Mouse (Mus musculus): ENCODE results near the gene Itgb5. TPM values are rescaled to one million over a fixed set of nuclear protein-coding genes. Genes with fewer than 3 reads are reported as not detected.

Itgb5 gene
- polyA plus RNA-seq, 1 experiment from 2014 or later = 21.7 TPM

DNA sequence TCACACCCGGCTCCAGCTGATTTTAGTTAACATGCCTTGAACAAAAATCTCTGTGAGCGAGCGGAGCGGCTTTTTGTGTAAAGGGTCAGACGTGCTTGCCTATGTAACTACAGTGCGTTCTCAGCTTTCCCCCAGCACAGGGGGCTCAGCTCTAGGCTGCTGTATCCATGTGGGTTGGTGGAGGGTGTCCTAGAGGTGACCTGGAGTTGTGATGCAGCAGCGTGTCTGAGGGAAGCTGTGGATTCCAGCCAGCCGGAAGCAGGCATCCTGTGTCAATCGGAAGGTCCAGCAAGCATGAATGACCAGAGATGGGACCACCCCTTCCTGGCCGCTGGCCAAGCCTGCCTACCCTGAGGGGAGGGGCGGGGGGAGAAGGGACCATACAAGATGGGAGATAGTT is 112.9 kb downstream of the Itgb5 start:
- no peak overlapping the region for H3K4me2 ChIP-seq (replicated peaks; ENCODE audit: low read depth, low read length)
- H3K27ac ChIP-seq (ENCODE audit: low read depth, low read length) = no peak overlapping the region
- H3K27me3 ChIP-seq (ENCODE audit: control insufficient read depth, insufficient read depth, low read length) = no peaks in the 10 kb centered on the region
- no peak overlapping the region; the same call in 1 of the 2 replicates for H3K9ac ChIP-seq (ENCODE audit: low read depth, low read length)
- no peak overlapping the region for H3K4me3 ChIP-seq (ENCODE audit: low read depth, low read length)
- peak; percentile 46 for DNase-seq (ENCODE audit: low spot score)
- no peak for ATAC-seq (ENCODE audit: low FRiP score)
- 63% methylated on average over 11 of the region's 11 CpGs for WGBS
- no peaks in the 10 kb centered on the region for H3K9me3 ChIP-seq (ENCODE audit: control insufficient read depth, low read length)
- no peaks in the 10 kb centered on the region for H3K4me1 ChIP-seq (replicated peaks; ENCODE audit: control insufficient read depth, insufficient read depth, low read length)
- H3K36me3 ChIP-seq (ENCODE audit: control insufficient read depth, insufficient read depth, low read length) = no peaks in the 10 kb centered on the region

GRCm38 (mm10) chr16:33943388-33943787 is 113.9 kb downstream of the Itgb5 start:
- no peak overlapping the region for H3K4me3 ChIP-seq (ENCODE audit: low read depth, low read length)
- 92% methylated on average over 6 of the region's 6 CpGs for WGBS
- no peak for ATAC-seq (ENCODE audit: low FRiP score)

GRCm38 (mm10) chr16:33944126-33944525 is 114.7 kb downstream of the Itgb5 start:
- WGBS = 88% methylated on average over 4 of the region's 4 CpGs
- no peaks in the 10 kb centered on the region for H3K4me1 ChIP-seq (replicated peaks; ENCODE audit: control insufficient read depth, insufficient read depth, low read length)
- H3K27me3 ChIP-seq (ENCODE audit: control insufficient read depth, insufficient read depth, low read length) = no peaks in the 10 kb centered on the region
- H3K4me3 ChIP-seq (ENCODE audit: low read depth, low read length) = no peak overlapping the region
- DNase-seq (ENCODE audit: low spot score) (no peak), ATAC-seq (ENCODE audit: low FRiP score) (no peak)
- no peak overlapping the region for H3K27ac ChIP-seq (ENCODE audit: low read depth, low read length)
- no peak overlapping the region for H3K4me2 ChIP-seq (replicated peaks; ENCODE audit: low read depth, low read length)
- H3K9me3 ChIP-seq (ENCODE audit: control insufficient read depth, low read length) = no peaks in the 10 kb centered on the region
- no peak overlapping the region for H3K9ac ChIP-seq (ENCODE audit: low read depth, low read length)
- H3K36me3 ChIP-seq (ENCODE audit: control insufficient read depth, insufficient read depth, low read length) = no peaks in the 10 kb centered on the region

More at GRCm38 (mm10) chr16:33943388-33943787, 113.9 kb downstream of the Itgb5 start:
- H3K9me3 ChIP-seq (ENCODE audit: control insufficient read depth, low read length) = no peaks in the 10 kb centered on the region
- no peak for DNase-seq (ENCODE audit: low spot score)
- H3K27me3 ChIP-seq (ENCODE audit: control insufficient read depth, insufficient read depth, low read length) = no peaks in the 10 kb centered on the region
- no peak overlapping the region for H3K9ac ChIP-seq (ENCODE audit: low read depth, low read length)
- no peak overlapping the region for H3K4me2 ChIP-seq (replicated peaks; ENCODE audit: low read depth, low read length)
- no peaks in the 10 kb centered on the region for H3K4me1 ChIP-seq (replicated peaks; ENCODE audit: control insufficient read depth, insufficient read depth, low read length)
- no peak overlapping the region for H3K27ac ChIP-seq (ENCODE audit: low read depth, low read length)
- no peaks in the 10 kb centered on the region for H3K36me3 ChIP-seq (ENCODE audit: control insufficient read depth, insufficient read depth, low read length)

DNA sequence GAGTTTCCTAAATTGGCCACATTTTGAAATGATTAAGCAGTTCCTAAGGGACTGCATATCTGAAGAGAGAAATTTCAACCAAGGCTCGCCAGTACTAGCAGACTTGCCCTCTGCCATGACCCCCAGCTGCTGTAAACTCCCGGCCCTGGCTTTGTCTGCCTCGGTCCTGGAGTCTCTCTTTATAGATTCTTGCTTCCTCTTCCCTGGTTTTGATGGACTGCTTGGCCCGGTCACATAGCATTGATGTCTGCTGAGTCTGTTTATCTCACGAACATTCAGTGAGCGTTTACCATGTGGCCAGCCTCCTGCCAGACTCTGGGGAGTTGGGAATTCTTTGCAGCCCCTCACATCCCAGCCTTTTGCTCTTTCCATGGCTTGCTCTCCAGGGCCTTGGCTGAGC is 115.3 kb downstream of the Itgb5 start:
- Histone ChIP-seq H3K4me2 (replicated peaks; ENCODE audit: low read depth, low read length) (no peak overlapping the region), H3K27ac (ENCODE audit: low read depth, low read length) (peak overlapping the region; percentile 39; the same call in 1 of the 2 replicates), H3K4me1 (replicated peaks; ENCODE audit: control insufficient read depth, insufficient read depth, low read length) (no peaks in the 10 kb centered on the region), H3K36me3 (ENCODE audit: control insufficient read depth, insufficient read depth, low read length) (no peaks in the 10 kb centered on the region), H3K27me3 (ENCODE audit: control insufficient read depth, insufficient read depth, low read length) (no peaks in the 10 kb centered on the region), H3K9ac (ENCODE audit: low read depth, low read length) (no peak overlapping the region), H3K9me3 (ENCODE audit: control insufficient read depth, low read length) (no peaks in the 10 kb centered on the region), H3K4me3 (ENCODE audit: low read depth, low read length) (no peak overlapping the region)
- DNase-seq (ENCODE audit: low spot score) (peak; percentile 18), ATAC-seq (ENCODE audit: low FRiP score) (no peak)
- 43% methylated on average over 6 of the region's 6 CpGs for WGBS

DNA sequence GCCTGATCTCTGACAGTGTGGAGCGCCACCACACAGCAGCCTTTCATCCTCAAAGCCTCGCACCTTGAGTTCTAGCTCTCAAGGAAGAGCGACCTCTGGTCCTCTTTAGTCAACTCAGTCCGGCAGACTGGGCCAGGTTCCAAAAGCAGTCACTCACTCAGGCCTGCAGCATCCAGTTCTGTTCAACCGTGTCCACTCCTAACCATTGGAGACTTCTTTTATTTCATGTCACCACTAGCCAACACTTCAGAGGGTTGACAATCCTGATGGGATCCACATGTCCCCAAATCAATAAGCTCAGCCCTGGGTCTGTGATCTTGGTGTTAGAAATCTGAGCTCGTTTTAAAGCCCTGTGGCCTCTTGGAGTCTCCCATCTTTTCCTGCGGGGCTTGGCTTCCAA is 116.6 kb downstream of the Itgb5 start:
- no peak for ATAC-seq (ENCODE audit: low FRiP score)
- H3K9me3 ChIP-seq (ENCODE audit: control insufficient read depth, low read length) = no peaks in the 10 kb centered on the region
- 69% methylated on average over 7 of the region's 7 CpGs for WGBS

DNA sequence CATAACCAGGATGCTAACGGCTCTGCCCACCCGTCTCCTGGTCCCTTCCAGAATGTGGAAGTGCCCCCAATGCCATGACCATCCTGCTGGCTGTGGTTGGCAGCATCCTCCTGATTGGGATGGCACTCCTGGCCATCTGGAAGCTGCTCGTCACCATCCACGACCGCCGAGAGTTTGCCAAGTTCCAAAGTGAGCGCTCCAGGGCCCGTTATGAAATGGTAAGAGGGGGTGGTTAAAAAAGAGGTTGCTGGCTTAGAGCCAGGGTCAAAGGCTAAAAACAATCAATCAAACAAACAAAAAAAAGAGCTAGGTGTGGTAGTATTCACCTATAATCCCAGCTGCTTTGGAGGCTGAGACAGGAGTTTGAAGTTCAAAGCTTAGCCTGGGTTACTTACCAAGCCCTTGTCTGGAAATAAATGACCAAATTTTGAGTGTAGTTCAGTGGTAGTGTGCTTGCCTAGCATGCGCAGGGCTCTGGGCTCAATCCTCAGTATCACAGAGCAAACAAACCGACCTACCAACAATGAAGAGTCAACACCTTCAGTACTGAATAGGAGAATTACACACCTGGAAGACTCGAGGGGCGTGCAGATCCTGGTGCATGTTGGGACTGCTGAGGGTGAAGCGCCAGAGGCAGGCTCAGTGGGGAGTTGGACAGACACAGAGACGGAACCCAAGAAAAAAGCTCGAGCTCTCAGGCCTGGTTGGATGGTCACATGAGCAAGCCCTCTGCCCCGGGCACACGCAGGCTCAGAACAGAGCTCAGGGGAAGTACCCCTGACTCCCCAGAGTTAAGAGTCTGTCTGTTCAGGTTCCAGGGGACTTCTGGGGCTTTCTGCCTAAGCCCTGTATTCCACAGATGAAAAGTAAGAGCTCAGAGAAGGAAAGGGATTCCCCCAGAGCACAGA is 118.5 kb downstream of the Itgb5 start:
- WGBS = 87% methylated on average over 17 of the region's 17 CpGs
- Histone ChIP-seq H3K27me3 (ENCODE audit: control insufficient read depth, insufficient read depth, low read length) (no peaks in the 10 kb centered on the region), H3K4me3 (ENCODE audit: low read depth, low read length) (no peak overlapping the region), H3K4me2 (replicated peaks; ENCODE audit: low read depth, low read length) (no peak overlapping the region), H3K27ac (ENCODE audit: low read depth, low read length) (no peak overlapping the region), H3K9me3 (ENCODE audit: control insufficient read depth, low read length) (no peaks in the 10 kb centered on the region), H3K9ac (ENCODE audit: low read depth, low read length) (no peak overlapping the region), H3K36me3 (ENCODE audit: control insufficient read depth, insufficient read depth, low read length) (no peaks in the 10 kb centered on the region), H3K4me1 (replicated peaks; ENCODE audit: control insufficient read depth, insufficient read depth, low read length) (no peaks in the 10 kb centered on the region)
- DNase-seq (ENCODE audit: low spot score) (no peak), ATAC-seq (ENCODE audit: low FRiP score) (no peak)

More for the DNA sequence above, 116.6 kb downstream of the Itgb5 start:
- Histone ChIP-seq H3K27ac (ENCODE audit: low read depth, low read length) (no peak overlapping the region), H3K27me3 (ENCODE audit: control insufficient read depth, insufficient read depth, low read length) (no peaks in the 10 kb centered on the region), H3K4me1 (replicated peaks; ENCODE audit: control insufficient read depth, insufficient read depth, low read length) (no peaks in the 10 kb centered on the region), H3K4me3 (ENCODE audit: low read depth, low read length) (no peak overlapping the region), H3K4me2 (replicated peaks; ENCODE audit: low read depth, low read length) (no peak overlapping the region), H3K9ac (ENCODE audit: low read depth, low read length) (no peak overlapping the region), H3K36me3 (ENCODE audit: control insufficient read depth, insufficient read depth, low read length) (no peaks in the 10 kb centered on the region)
- DNase-seq (ENCODE audit: low spot score) = no peak

DNA sequence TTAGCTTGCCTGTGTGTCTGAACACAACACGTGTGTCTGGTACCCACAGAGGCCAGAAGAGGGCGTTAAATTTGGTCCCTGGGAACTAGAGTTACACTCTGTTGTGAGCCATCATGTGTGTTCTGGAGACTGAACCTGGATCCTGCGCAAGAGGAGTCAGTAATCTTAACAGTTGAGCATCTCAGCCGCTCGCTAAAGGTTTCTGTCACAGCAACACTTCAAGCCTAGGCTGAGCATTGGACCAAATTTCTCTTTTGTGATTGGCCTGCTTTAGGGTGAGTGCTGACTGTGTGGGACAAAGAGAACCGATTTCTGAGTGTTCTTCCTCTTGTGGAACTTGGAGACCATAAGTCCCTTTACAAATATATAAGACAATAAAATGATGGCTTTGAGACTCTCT is 120.9 kb downstream of the Itgb5 start:
- no peak for DNase-seq (ENCODE audit: low spot score)
- WGBS = 82% methylated on average over 6 of the region's 6 CpGs
- no peaks in the 10 kb centered on the region for H3K4me1 ChIP-seq (replicated peaks; ENCODE audit: control insufficient read depth, insufficient read depth, low read length)
- no peak overlapping the region for H3K4me2 ChIP-seq (replicated peaks; ENCODE audit: low read depth, low read length)
- no peaks in the 10 kb centered on the region for H3K36me3 ChIP-seq (ENCODE audit: control insufficient read depth, insufficient read depth, low read length)
- H3K4me3 ChIP-seq (ENCODE audit: low read depth, low read length) = no peak overlapping the region
- H3K9me3 ChIP-seq (ENCODE audit: control insufficient read depth, low read length) = no peaks in the 10 kb centered on the region
- no peak for ATAC-seq (ENCODE audit: low FRiP score)
- no peak overlapping the region for H3K27ac ChIP-seq (ENCODE audit: low read depth, low read length)
- no peaks in the 10 kb centered on the region for H3K27me3 ChIP-seq (ENCODE audit: control insufficient read depth, insufficient read depth, low read length)
- no peak overlapping the region for H3K9ac ChIP-seq (ENCODE audit: low read depth, low read length)

- Histone ChIP-seq H3K4me1 (replicated peaks; ENCODE audit: control insufficient read depth, insufficient read depth, low read length) (no peaks in the 10 kb centered on the region), H3K36me3 (ENCODE audit: control insufficient read depth, insufficient read depth, low read length) (no peaks in the 10 kb centered on the region; the same call in 1 of the 2 replicates), H3K9ac (ENCODE audit: low read depth, low read length) (no peak overlapping the region), H3K9me3 (ENCODE audit: control insufficient read depth, low read length) (no peaks in the 10 kb centered on the region), H3K27me3 (ENCODE audit: control insufficient read depth, insufficient read depth, low read length) (no peaks in the 10 kb centered on the region), H3K27ac (ENCODE audit: low read depth, low read length) (no peak overlapping the region), H3K4me2 (replicated peaks; ENCODE audit: low read depth, low read length) (no peak overlapping the region), H3K4me3 (ENCODE audit: low read depth, low read length) (no peak overlapping the region)
- WGBS = 34% methylated on average over 4 of the region's 4 CpGs
- DNase-seq (ENCODE audit: low spot score) = peak; percentile 87
- ATAC-seq (ENCODE audit: low FRiP score) = no peak
These were observed 121.4 kb downstream of the Itgb5 start for GRCm38 (mm10) chr16:33950830-33951229.

GRCm38 (mm10) chr16:33953008-33953407 is 123.5 kb downstream of the Itgb5 start:
- ATAC-seq (ENCODE audit: low FRiP score) = no peak
- H3K27ac ChIP-seq (ENCODE audit: low read depth, low read length) = no peak overlapping the region
- H3K4me1 ChIP-seq (replicated peaks; ENCODE audit: control insufficient read depth, insufficient read depth, low read length) = no peaks in the 10 kb centered on the region
- H3K9me3 ChIP-seq (ENCODE audit: control insufficient read depth, low read length) = no peaks in the 10 kb centered on the region
- H3K36me3 ChIP-seq (ENCODE audit: control insufficient read depth, insufficient read depth, low read length) = peaks cover 9% of the 10 kb centered on the region
- no peak overlapping the region for H3K9ac ChIP-seq (ENCODE audit: low read depth, low read length)
- WGBS = 80% methylated on average over 4 of the region's 4 CpGs
- no peak overlapping the region for H3K4me2 ChIP-seq (replicated peaks; ENCODE audit: low read depth, low read length)
- DNase-seq (ENCODE audit: low spot score) = no peak
- H3K27me3 ChIP-seq (ENCODE audit: control insufficient read depth, insufficient read depth, low read length) = no peaks in the 10 kb centered on the region
- no peak overlapping the region for H3K4me3 ChIP-seq (ENCODE audit: low read depth, low read length)

Data from hindbrain, embryonic 11.5 days (tissue).